Mouse (Mus musculus): ENCODE results near the gene Syna. TPM values are rescaled to one million over a fixed set of nuclear protein-coding genes. Genes with fewer than 3 reads are reported as not detected.
A peak's percentile ranks its signal among the peaks of the same experiment; 100 is the strongest.

The Syna gene
- polyA plus RNA-seq, 1 experiment from 2014 or later, result 0.24 TPM

DNA sequence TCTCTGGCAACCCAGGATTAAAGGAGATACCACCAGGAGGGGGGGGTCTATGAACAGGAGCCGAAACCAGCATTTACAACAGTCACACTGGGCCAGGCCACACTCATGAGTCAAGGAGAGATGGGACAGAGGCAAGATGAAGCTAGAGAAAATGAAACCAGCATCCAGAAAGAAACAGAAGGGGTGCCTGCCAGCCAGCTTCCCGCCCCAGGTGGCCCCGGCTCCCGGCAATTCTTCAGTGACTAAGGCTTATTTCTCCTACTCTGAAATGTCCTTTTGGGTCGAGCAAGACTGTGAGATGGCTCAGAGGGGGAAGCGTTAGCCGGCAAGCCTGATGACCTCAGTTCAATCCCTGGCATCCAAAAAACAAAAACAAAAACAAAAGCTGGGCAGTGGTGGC, 13.2 kb downstream of the Syna start:
- no peaks in the 10 kb centered on the region for H3K27me3 ChIP-seq (ENCODE audit: control insufficient read depth, insufficient read depth, low read length)
- H3K4me1 ChIP-seq (ENCODE audit: control insufficient read depth, insufficient read depth, low read length), result peaks cover 35% of the 10 kb centered on the region
- H3K27ac ChIP-seq (replicated peaks; ENCODE audit: low read depth, low read length), result no peak overlapping the region

DNA sequence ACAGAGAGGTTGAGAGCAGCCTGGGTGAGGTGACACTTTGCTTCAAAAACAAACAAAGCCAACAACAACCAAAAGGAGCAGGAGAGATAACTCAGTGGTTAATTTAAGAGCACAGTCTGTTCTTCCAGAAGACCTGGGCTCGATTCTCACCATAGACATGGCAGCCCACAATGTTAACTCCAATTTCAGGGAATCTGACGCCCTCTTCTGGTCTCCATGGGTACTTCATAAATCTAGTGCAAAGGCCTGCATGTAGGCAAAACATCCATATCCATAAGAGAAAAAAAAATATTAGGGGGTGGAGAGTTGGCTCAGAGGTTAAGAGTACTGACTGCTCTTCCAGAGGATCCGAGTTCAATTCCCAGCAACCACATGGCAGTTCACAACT, 14.7 kb downstream of the Syna start:
- ATAC-seq (ENCODE audit: low FRiP score, low TSS enrichment), result no peak
- H3K36me3 ChIP-seq (ENCODE audit: control insufficient read depth, insufficient read depth, low read length), result peaks cover 12% of the 10 kb centered on the region; the same call in 1 of the 2 replicates
- DNase-seq, result peak; percentile 20
- peaks cover 28% of the 10 kb centered on the region for H3K4me1 ChIP-seq (ENCODE audit: control insufficient read depth, insufficient read depth, low read length)
- H3K27ac ChIP-seq (replicated peaks; ENCODE audit: low read depth, low read length), result no peak overlapping the region
- no peaks in the 10 kb centered on the region for H3K27me3 ChIP-seq (ENCODE audit: control insufficient read depth, insufficient read depth, low read length)
- H3K9me3 ChIP-seq (ENCODE audit: control insufficient read depth, low read length), result no peaks in the 10 kb centered on the region
- 64% methylated on average over 3 of the region's 3 CpGs for WGBS
- no peak overlapping the region for H3K9ac ChIP-seq (replicated peaks; ENCODE audit: low read length)
- H3K4me3 ChIP-seq (replicated peaks; ENCODE audit: low read depth, low read length), result no peak overlapping the region
- no peak overlapping the region for H3K4me2 ChIP-seq (ENCODE audit: low read length)

More for the DNA sequence above, 13.2 kb downstream of the Syna start:
- Histone ChIP-seq H3K9me3 (ENCODE audit: control insufficient read depth, low read length) (no peaks in the 10 kb centered on the region), H3K9ac (replicated peaks; ENCODE audit: low read length) (no peak overlapping the region), H3K4me2 (ENCODE audit: low read length) (no peak overlapping the region), H3K36me3 (ENCODE audit: control insufficient read depth, insufficient read depth, low read length) (0 out of 2 replicates have a peak, but pooled peaks cover 9% of the 10 kb centered on the region), H3K4me3 (replicated peaks; ENCODE audit: low read depth, low read length) (no peak overlapping the region)
- no peak for ATAC-seq (ENCODE audit: low FRiP score, low TSS enrichment)
- 84% methylated on average over 7 of the region's 7 CpGs for WGBS
- no peak for DNase-seq

DNA sequence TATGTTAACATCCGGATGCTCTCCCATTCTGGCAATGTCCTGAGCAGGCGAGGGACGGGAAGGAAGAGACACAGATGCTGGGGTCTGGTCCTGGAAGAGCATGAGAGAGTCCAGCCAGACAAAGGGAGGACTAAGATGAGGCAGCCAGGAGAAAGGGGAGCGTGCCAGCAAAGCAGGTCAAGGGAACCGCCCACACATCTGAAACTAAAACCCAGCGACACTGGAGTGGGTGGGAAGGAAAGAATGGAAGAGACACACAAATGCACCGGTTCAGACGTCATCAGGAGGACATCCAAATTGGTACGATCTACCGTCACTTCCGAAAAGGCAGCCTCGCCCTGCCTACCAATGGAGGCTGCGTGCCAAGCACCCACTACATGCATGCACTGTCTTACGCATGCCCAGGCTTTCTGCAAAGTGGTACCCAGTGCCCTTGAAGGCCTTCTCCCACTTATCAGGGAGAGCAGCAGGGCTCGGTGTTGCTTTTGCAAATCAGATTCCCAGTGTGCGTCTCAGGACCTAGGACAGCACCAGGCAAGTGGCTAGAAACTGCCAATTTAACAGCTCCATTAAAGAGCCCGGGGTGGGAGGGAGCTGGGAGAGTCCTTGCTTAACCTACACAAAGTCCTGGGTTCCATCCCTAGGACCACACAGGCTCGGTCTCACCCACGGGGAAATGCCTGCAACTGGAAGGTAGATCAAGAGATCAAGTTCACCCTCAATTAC, 15.3 kb downstream of the Syna start:
- DNase-seq (no peak), ATAC-seq (ENCODE audit: low FRiP score, low TSS enrichment) (no peak)
- H3K4me3 ChIP-seq (replicated peaks; ENCODE audit: low read depth, low read length), result no peak overlapping the region
- no peaks in the 10 kb centered on the region for H3K27me3 ChIP-seq (ENCODE audit: control insufficient read depth, insufficient read depth, low read length)
- H3K27ac ChIP-seq (replicated peaks; ENCODE audit: low read depth, low read length), result 0 out of 2 replicates have a peak overlapping the region, but pooled peaks have one; percentile 8
- peaks cover 25% of the 10 kb centered on the region for H3K4me1 ChIP-seq (ENCODE audit: control insufficient read depth, insufficient read depth, low read length)
- H3K9me3 ChIP-seq (ENCODE audit: control insufficient read depth, low read length), result no peaks in the 10 kb centered on the region
- H3K9ac ChIP-seq (replicated peaks; ENCODE audit: low read length), result no peak overlapping the region
- H3K36me3 ChIP-seq (ENCODE audit: control insufficient read depth, insufficient read depth, low read length), result peaks cover 12% of the 10 kb centered on the region; the same call in 1 of the 2 replicates
- no peak overlapping the region for H3K4me2 ChIP-seq (ENCODE audit: low read length)
- WGBS, result 70% methylated on average over 19 of the region's 19 CpGs

GRCm38 (mm10) chr5:134541640-134542039, 18.3 kb downstream of the Syna start:
- H3K4me1 ChIP-seq (ENCODE audit: control insufficient read depth, insufficient read depth, low read length), result 0 out of 2 replicates have a peak, but pooled peaks cover 6% of the 10 kb centered on the region
- no peak for DNase-seq

DNA sequence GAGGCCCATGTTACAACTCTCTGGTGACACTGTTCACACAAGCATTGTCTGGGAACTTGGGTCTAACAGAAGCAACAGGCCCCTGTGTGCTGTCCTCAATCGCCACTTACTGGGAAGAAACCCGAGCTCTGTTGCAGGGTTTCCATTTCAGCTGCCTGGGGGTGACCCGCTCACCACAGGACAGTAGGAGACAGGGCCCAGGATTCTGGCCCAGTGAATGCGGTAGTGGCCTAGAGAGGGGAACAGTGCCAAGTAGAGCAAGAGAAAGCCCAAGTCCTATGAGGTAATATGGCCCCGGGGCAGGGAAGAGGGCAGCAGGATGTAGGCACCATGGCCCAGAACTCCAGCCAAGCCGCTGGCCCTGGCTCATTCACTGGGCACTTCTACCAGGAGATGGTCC, 19.1 kb downstream of the Syna start:
- WGBS, result 89% methylated on average over 6 of the region's 6 CpGs
- Histone ChIP-seq H3K4me2 (ENCODE audit: low read length) (no peak overlapping the region), H3K27ac (replicated peaks; ENCODE audit: low read depth, low read length) (no peak overlapping the region), H3K36me3 (ENCODE audit: control insufficient read depth, insufficient read depth, low read length) (peaks cover 18% of the 10 kb centered on the region; the same call in 1 of the 2 replicates), H3K4me3 (replicated peaks; ENCODE audit: low read depth, low read length) (no peak overlapping the region), H3K9ac (replicated peaks; ENCODE audit: low read length) (no peak overlapping the region), H3K27me3 (ENCODE audit: control insufficient read depth, insufficient read depth, low read length) (no peaks in the 10 kb centered on the region), H3K4me1 (ENCODE audit: control insufficient read depth, insufficient read depth, low read length) (0 out of 2 replicates have a peak, but pooled peaks cover 6% of the 10 kb centered on the region), H3K9me3 (ENCODE audit: control insufficient read depth, low read length) (no peaks in the 10 kb centered on the region)
- no peak for ATAC-seq (ENCODE audit: low FRiP score, low TSS enrichment)
- DNase-seq, result no peak

More at GRCm38 (mm10) chr5:134541640-134542039, 18.3 kb downstream of the Syna start:
- ATAC-seq (ENCODE audit: low FRiP score, low TSS enrichment), result no peak
- WGBS, result 29% methylated on average over 7 of the region's 7 CpGs
- no peak overlapping the region for H3K27ac ChIP-seq (replicated peaks; ENCODE audit: low read depth, low read length)
- H3K9me3 ChIP-seq (ENCODE audit: control insufficient read depth, low read length), result no peaks in the 10 kb centered on the region
- no peak overlapping the region for H3K4me3 ChIP-seq (replicated peaks; ENCODE audit: low read depth, low read length)
- no peaks in the 10 kb centered on the region for H3K27me3 ChIP-seq (ENCODE audit: control insufficient read depth, insufficient read depth, low read length)
- H3K36me3 ChIP-seq (ENCODE audit: control insufficient read depth, insufficient read depth, low read length), result peaks cover 18% of the 10 kb centered on the region; the same call in 1 of the 2 replicates
- no peak overlapping the region for H3K4me2 ChIP-seq (ENCODE audit: low read length)
- no peak overlapping the region for H3K9ac ChIP-seq (replicated peaks; ENCODE audit: low read length)

DNA sequence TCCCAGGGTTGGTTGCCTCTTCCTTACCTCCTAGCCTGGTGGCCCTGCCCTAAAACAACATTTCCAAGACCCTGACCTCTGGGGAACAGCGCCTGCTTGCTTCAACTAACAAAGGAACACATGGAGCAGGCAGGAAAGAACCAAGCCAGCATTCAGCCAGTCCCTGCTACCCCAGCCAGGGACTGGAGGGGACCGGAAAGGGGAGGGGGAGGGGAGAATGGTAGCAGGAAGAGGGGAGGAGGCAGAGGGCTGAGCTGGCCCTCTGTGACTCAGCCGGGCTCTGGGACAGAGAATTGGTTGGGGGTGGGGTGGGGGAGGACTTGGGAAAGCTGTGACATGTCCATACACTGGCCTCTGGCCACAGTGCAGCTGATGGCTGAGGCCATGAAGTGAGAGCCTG, 20.1 kb downstream of the Syna start:
- H3K27me3 ChIP-seq (ENCODE audit: control insufficient read depth, insufficient read depth, low read length), result no peaks in the 10 kb centered on the region
- H3K4me3 ChIP-seq (replicated peaks; ENCODE audit: low read depth, low read length), result no peak overlapping the region
- peaks cover 26% of the 10 kb centered on the region for H3K36me3 ChIP-seq (ENCODE audit: control insufficient read depth, insufficient read depth, low read length)
- H3K4me2 ChIP-seq (ENCODE audit: low read length), result no peak overlapping the region
- ATAC-seq (ENCODE audit: low FRiP score, low TSS enrichment) (peak; percentile 50; the same call in 1 of the 2 replicates), DNase-seq (peak; percentile 57)
- H3K27ac ChIP-seq (replicated peaks; ENCODE audit: low read depth, low read length), result peak overlapping the region; percentile 45; the same call in 1 of the 2 replicates
- H3K9me3 ChIP-seq (ENCODE audit: control insufficient read depth, low read length), result no peaks in the 10 kb centered on the region
- no peak overlapping the region for H3K9ac ChIP-seq (replicated peaks; ENCODE audit: low read length)
- 12% methylated on average over 3 of the region's 3 CpGs for whole genome bisulfite sequencing
- H3K4me1 ChIP-seq (ENCODE audit: control insufficient read depth, insufficient read depth, low read length), result 0 out of 2 replicates have a peak, but pooled peaks cover 6% of the 10 kb centered on the region

DNA sequence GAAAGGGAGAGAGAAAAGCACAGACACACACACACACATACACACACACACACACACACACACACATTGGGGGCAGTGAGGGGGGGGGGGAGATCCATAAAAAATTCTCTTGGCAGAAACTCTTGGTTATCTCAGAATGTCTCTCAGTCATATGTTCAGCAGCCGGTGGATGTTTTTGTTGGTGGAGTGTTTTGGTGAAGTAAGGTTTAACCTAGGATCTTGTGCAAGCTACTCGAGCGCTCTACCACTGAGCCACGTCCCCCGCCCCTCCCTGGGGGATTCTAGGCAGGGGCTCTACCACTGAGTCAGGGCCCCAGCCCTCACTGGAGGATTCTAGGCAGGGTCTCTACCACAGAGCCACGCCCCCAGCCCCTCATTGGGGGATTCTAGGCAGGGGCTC, 23.9 kb downstream of the Syna start:
- Histone ChIP-seq H3K4me2 (ENCODE audit: low read length) (no peak overlapping the region), H3K27me3 (ENCODE audit: control insufficient read depth, insufficient read depth, low read length) (no peaks in the 10 kb centered on the region), H3K9me3 (ENCODE audit: control insufficient read depth, low read length) (no peaks in the 10 kb centered on the region), H3K4me3 (replicated peaks; ENCODE audit: low read depth, low read length) (no peak overlapping the region), H3K4me1 (ENCODE audit: control insufficient read depth, insufficient read depth, low read length) (0 out of 2 replicates have a peak, but pooled peaks cover 3% of the 10 kb centered on the region), H3K36me3 (ENCODE audit: control insufficient read depth, insufficient read depth, low read length) (peaks cover 56% of the 10 kb centered on the region), H3K27ac (replicated peaks; ENCODE audit: low read depth, low read length) (no peak overlapping the region), H3K9ac (replicated peaks; ENCODE audit: low read length) (no peak overlapping the region)
- DNase-seq (no peak), ATAC-seq (ENCODE audit: low FRiP score, low TSS enrichment) (no peak)
- 92% methylated on average over 6 of the region's 6 CpGs for WGBS

- WGBS, result 100% methylated on average over 6 of the region's 6 CpGs
- DNase-seq, result no peak
- Histone ChIP-seq H3K27ac (replicated peaks; ENCODE audit: low read depth, low read length) (no peak overlapping the region), H3K4me1 (ENCODE audit: control insufficient read depth, insufficient read depth, low read length) (peaks cover 3% of the 10 kb centered on the region; the same call in 1 of the 2 replicates), H3K9ac (replicated peaks; ENCODE audit: low read length) (no peak overlapping the region), H3K9me3 (ENCODE audit: control insufficient read depth, low read length) (no peaks in the 10 kb centered on the region), H3K36me3 (ENCODE audit: control insufficient read depth, insufficient read depth, low read length) (peaks cover 57% of the 10 kb centered on the region), H3K4me3 (replicated peaks; ENCODE audit: low read depth, low read length) (no peak overlapping the region), H3K4me2 (ENCODE audit: low read length) (no peak overlapping the region), H3K27me3 (ENCODE audit: control insufficient read depth, insufficient read depth, low read length) (no peaks in the 10 kb centered on the region)
- no peak for ATAC-seq (ENCODE audit: low FRiP score, low TSS enrichment)
Observed at GRCm38 (mm10) chr5:134532417-134532816, 27.6 kb downstream of the Syna start.

- Histone ChIP-seq H3K9me3 (ENCODE audit: control insufficient read depth, low read length) (no peaks in the 10 kb centered on the region), H3K4me3 (replicated peaks; ENCODE audit: low read depth, low read length) (no peak overlapping the region), H3K27me3 (ENCODE audit: control insufficient read depth, insufficient read depth, low read length) (no peaks in the 10 kb centered on the region), H3K4me1 (ENCODE audit: control insufficient read depth, insufficient read depth, low read length) (peaks cover 3% of the 10 kb centered on the region; the same call in 1 of the 2 replicates), H3K4me2 (ENCODE audit: low read length) (no peak overlapping the region), H3K9ac (replicated peaks; ENCODE audit: low read length) (no peak overlapping the region), H3K27ac (replicated peaks; ENCODE audit: low read depth, low read length) (no peak overlapping the region), H3K36me3 (ENCODE audit: control insufficient read depth, insufficient read depth, low read length) (peaks cover 61% of the 10 kb centered on the region)
- 89% methylated on average over 9 of the region's 9 CpGs for WGBS
- DNase-seq (peak; percentile 43), ATAC-seq (ENCODE audit: low FRiP score, low TSS enrichment) (no peak)
Observed at GRCm38 (mm10) chr5:134531585-134531984, 28.4 kb downstream of the Syna start.
